Mouse (Mus musculus) CH12.LX (cell line): ENCODE measurements around the gene Nectin2. TPM values are rescaled to one million over a fixed set of nuclear protein-coding genes. Genes with fewer than 3 reads are reported as not detected.

Source experiments
- DNase-seq: peaks from one replicate; pipeline ENCODE4 v3.0.0-alpha.2; 2013; ENCODE audit errors: extremely low read depth
- H3K27ac ChIP-seq: 2 replicates; pipeline ENCODE4 v1.5.1; 2012; ENCODE audit warnings: low read depth, mild to moderate bottlenecking, control low read depth, moderate library complexity; ENCODE audit not compliant: insufficient read depth
- H3K27me3 ChIP-seq: replicated peaks from 2 replicates; pipeline ENCODE3; 2012; ENCODE audit warnings: inconsistent platforms
- H3K36me3 ChIP-seq, 2 experiments: replicated peaks in 1 of 2; 2 replicates each; pipeline versions ENCODE3 to v1.6.1; 2012; ENCODE audit warnings: inconsistent platforms in 1 of 2, low read length in 1 of 2, mild to moderate bottlenecking in 1 of 2, mixed read lengths in 1 of 2, moderate library complexity in 1 of 2; ENCODE audit not compliant: control insufficient read depth in 1 of 2, insufficient read depth in 1 of 2
- H3K4me1 ChIP-seq, 2 experiments: 2 replicates each; pipeline ENCODE4 v1.6.1; 2012; ENCODE audit warnings: inconsistent platforms in 1 of 2, moderate library complexity in 1 of 2; ENCODE audit not compliant: insufficient read depth in 2 of 2, control insufficient read depth in 1 of 2
- H3K4me2 ChIP-seq: 2 replicates; pipeline ENCODE4 v1.6.1; 2012; ENCODE audit warnings: low read depth, mild to moderate bottlenecking, control low read depth; ENCODE audit not compliant: poor library complexity, insufficient read depth, severe bottlenecking
- H3K4me3 ChIP-seq, 3 experiments: fragments of 150-350 bp in 1 of 3; sonication (generic) in 1 of 3; replicated peaks in 1 of 3; 2 replicates each; pipeline versions ENCODE3 to v1.5.1; 2011 to 2012; ENCODE audit warnings: low read depth in 2 of 3, low read length in 2 of 3, mild to moderate bottlenecking in 2 of 3, moderate library complexity in 2 of 3, control low read depth in 1 of 3, improper control_type of control experiment in 1 of 3, inconsistent platforms in 1 of 3, mixed read lengths in 1 of 3; ENCODE audit not compliant: poor library complexity in 1 of 3
- H3K79me2 ChIP-seq: replicated peaks from 2 replicates; pipeline ENCODE4 v1.6.1; 2012; ENCODE audit warnings: mild to moderate bottlenecking, moderate library complexity; ENCODE audit not compliant: control insufficient read depth, poor library complexity, insufficient read depth, severe bottlenecking; ENCODE audit errors: extremely low read depth
- H3K9ac ChIP-seq: 2 replicates; pipeline ENCODE4 v1.6.1; 2012; ENCODE audit warnings: low read depth, mild to moderate bottlenecking, control low read depth, moderate library complexity; ENCODE audit not compliant: insufficient read depth
- H3K9me3 ChIP-seq: replicated peaks from 2 replicates; pipeline ENCODE3; 2012; ENCODE audit warnings: low read length, inconsistent platforms, mixed read lengths
- E2F4 ChIP-seq: IDR thresholded peaks from 2 replicates; pipeline ENCODE4 v1.6.1; 2011; ENCODE audit warnings: low read depth, low read length, improper control_type of control experiment; ENCODE audit not compliant: insufficient replicate concordance
- EP300 ChIP-seq: IDR thresholded peaks from 2 replicates; pipeline ENCODE4 v1.6.1; 2011; ENCODE audit warnings: low read length, improper control_type of control experiment
- ETS1 ChIP-seq: conservative IDR thresholded peaks from 2 replicates; pipeline ENCODE4 v1.6.1; 2012; ENCODE audit warnings: low read depth, mild to moderate bottlenecking, inconsistent platforms, low read length, improper control_type of control experiment, moderate library complexity
- GABPA ChIP-seq: IDR thresholded peaks from 2 replicates; pipeline ENCODE4 v1.6.1; 2012; ENCODE audit warnings: low read depth, low read length, improper control_type of control experiment, inconsistent platforms; ENCODE audit not compliant: insufficient replicate concordance
- HCFC1 ChIP-seq: IDR thresholded peaks from 2 replicates; pipeline ENCODE4 v1.6.1; 2012; ENCODE audit warnings: low read depth, mild to moderate bottlenecking, inconsistent platforms, low read length, improper control_type of control experiment
- JUN ChIP-seq: IDR thresholded peaks from 2 replicates; pipeline ENCODE4 v1.6.1; 2011; ENCODE audit warnings: low read depth, mild to moderate bottlenecking, low read length, improper control_type of control experiment, moderate library complexity; ENCODE audit not compliant: insufficient read depth
- JUND ChIP-seq: conservative IDR thresholded peaks from 2 replicates; pipeline ENCODE4 v1.6.1; 2011; ENCODE audit warnings: low read depth, low read length, improper control_type of control experiment
- KAT2A ChIP-seq: IDR thresholded peaks from 2 replicates; pipeline ENCODE4 v1.6.1; 2012; ENCODE audit warnings: low read length, improper control_type of control experiment, inconsistent platforms; ENCODE audit not compliant: insufficient replicate concordance
- MAFK ChIP-seq: IDR thresholded peaks from 2 replicates; pipeline ENCODE4 v1.6.1; 2011; ENCODE audit warnings: low read length, improper control_type of control experiment; ENCODE audit not compliant: insufficient replicate concordance
- MEF2A ChIP-seq: IDR thresholded peaks from 2 replicates; pipeline ENCODE4 v1.6.1; 2014; ENCODE audit warnings: low read depth, mild to moderate bottlenecking, inconsistent platforms, low read length, improper control_type of control experiment, borderline replicate concordance
- MXI1 ChIP-seq: IDR thresholded peaks from 2 replicates; pipeline ENCODE4 v1.6.1; 2011; ENCODE audit warnings: mild to moderate bottlenecking, low read depth, low read length, improper control_type of control experiment
- MYC ChIP-seq: IDR thresholded peaks from 2 replicates; pipeline ENCODE4 v1.6.1; 2011; ENCODE audit warnings: low read depth, mild to moderate bottlenecking, improper control_type of control experiment, low read length
- NRF1 ChIP-seq: IDR thresholded peaks from 2 replicates; pipeline ENCODE4 v1.6.1; 2014; ENCODE audit warnings: low read depth, mild to moderate bottlenecking, inconsistent platforms, low read length, improper control_type of control experiment, moderate library complexity
- PAX5 ChIP-seq: IDR thresholded peaks from 2 replicates; pipeline ENCODE4 v1.6.1; 2012; ENCODE audit warnings: low read length, inconsistent platforms, mixed read lengths
- POLR2A ChIP-seq: IDR thresholded peaks from 2 replicates; pipeline ENCODE4 v1.6.1; 2011; ENCODE audit warnings: low read depth, mild to moderate bottlenecking, improper control_type of control experiment, low read length
- SIN3A ChIP-seq: IDR thresholded peaks from 2 replicates; pipeline ENCODE4 v1.6.1; 2012; ENCODE audit warnings: low read length, improper control_type of control experiment, inconsistent platforms
- TCF12 ChIP-seq: IDR thresholded peaks from 2 replicates; pipeline ENCODE4 v1.6.1; 2014; ENCODE audit warnings: low read depth, mild to moderate bottlenecking, inconsistent platforms, low read length, improper control_type of control experiment
- USF1 ChIP-seq: IDR thresholded peaks from 2 replicates; pipeline ENCODE4 v1.6.1; 2014; ENCODE audit warnings: low read depth, mild to moderate bottlenecking, inconsistent platforms, low read length, improper control_type of control experiment
- ZNF384 ChIP-seq: IDR thresholded peaks from 2 replicates; pipeline ENCODE4 v1.6.1; 2012; ENCODE audit warnings: low read depth, low read length, improper control_type of control experiment, inconsistent platforms
- dilution Hi-C: fragments of 300-500 bp; cut with MboI; formaldehyde crosslinking; loops from 2 replicates; pipeline ENCODE4 v1.14.3; 2020; ENCODE audit warnings: low sequenced_read_pairs; ENCODE audit not compliant: extremely low pct_unique_long_range_greater_than_20kb, extremely low pct_ligation_motif_present
- in situ Hi-C: fragments of 300-500 bp; cut with MboI; formaldehyde crosslinking; loops from 3 replicates; pipeline ENCODE4 v1.14.3; 2019; ENCODE audit warnings: low sequenced_read_pairs, low pct_ligation_motif_present, low pct_unique_long_range_greater_than_20kb, mixed read lengths
- polyA plus RNA-seq: library from polyadenylated mRNA; unstranded; fragments of >175 nt; gene quantifications from 2 replicates; pipeline ENCODE4 v1.2.1, GENCODE M21; 2012; ENCODE audit warnings: low read depth; ENCODE audit not compliant: insufficient read length
- total RNA-seq, 2 experiments: library from RNA; depleted of rRNA; stranded (reverse); fragments of 300-350 nt in 1 of 2; fragments of >200 nt in 1 of 2; gene quantifications; 2 replicates each; pipeline ENCODE4 v1.2.3; 2012 to 2014

Gene Nectin2
- total and polyA plus RNA-seq, 3 experiments: 3.0 to 14.1 (median 6.3) TPM

- in situ Hi-C loops: no loop called here
- Histone ChIP-seq H3K27me3 (no peaks in the 10 kb centered on the region), H3K4me2 (no peak overlapping the region)
Measured at GRCm38 (mm10) chr7:19686521-19686920, 63.8 kb downstream of the Nectin2 start.

GRCm38 (mm10) chr7:19685374-19685773 lies 64.9 kb downstream of the Nectin2 start:
- in situ Hi-C loops: no loop called here
- H3K79me2 ChIP-seq: no peaks in the 10 kb centered on the region
- no peaks in the 10 kb centered on the region for H3K27me3 ChIP-seq
- no peak for TF ChIP-seq USF1
- TF ChIP-seq NRF1: no peak
- TF ChIP-seq MEF2A: no peak
- no peak for TF ChIP-seq JUN
- TF ChIP-seq PAX5: no peak
- no peak for TF ChIP-seq ZNF384
- TF ChIP-seq MYC: no peak
- no peak for TF ChIP-seq HCFC1
- TF ChIP-seq TCF12: no peak
- TF ChIP-seq MAFK: no peak
- no peak for TF ChIP-seq KAT2A
- TF ChIP-seq GABPA: no peak
- H3K9me3 ChIP-seq: no peaks in the 10 kb centered on the region
- DNase-seq: no peak
- H3K9ac ChIP-seq: no peak overlapping the region
- dilution Hi-C loops: no loop called here
- H3K36me3 ChIP-seq: no peaks in the 10 kb centered on the region
- H3K27ac ChIP-seq: no peak overlapping the region
- peaks cover 2 to 18% of the 10 kb centered on the region in 2 experiments; a peak in 3 of 4 replicates for H3K4me1 ChIP-seq
- H3K4me2 ChIP-seq: no peak overlapping the region
- no peak overlapping the region for H3K4me3 ChIP-seq

More at GRCm38 (mm10) chr7:19686521-19686920, 63.8 kb downstream of the Nectin2 start:
- TF ChIP-seq MYC: no peak
- no peak for TF ChIP-seq ETS1
- no peak for TF ChIP-seq POLR2A
- TF ChIP-seq MXI1: no peak
- TF ChIP-seq SIN3A: no peak
- no peak for TF ChIP-seq MEF2A
- TF ChIP-seq JUND: no peak
- TF ChIP-seq EP300: no peak
- no peak for TF ChIP-seq ZNF384
- TF ChIP-seq E2F4: no peak
- TF ChIP-seq, all 38 proteins: peak for 0
- no peak for DNase-seq
- H3K9ac ChIP-seq: no peak overlapping the region
- H3K4me3 ChIP-seq: no peak overlapping the region
- H3K79me2 ChIP-seq: no peaks in the 10 kb centered on the region
- no peaks in the 10 kb centered on the region for H3K36me3 ChIP-seq
- no peak overlapping the region for H3K27ac ChIP-seq
- H3K4me1 ChIP-seq: peaks cover 2 to 18% of the 10 kb centered on the region in 2 experiments; a peak in 3 of 4 replicates
- dilution Hi-C loops: no loop called here
- no peaks in the 10 kb centered on the region for H3K9me3 ChIP-seq
